Mouse (Mus musculus): ENCODE data around the gene Gm49380. TPM values are rescaled to one million over a fixed set of nuclear protein-coding genes. Genes with fewer than 3 reads are reported as not detected.
"Not testable (repeated sequence)": the region's sequence is repeated elsewhere in the genome, so short reads cannot be mapped to it uniquely, and the experiment has no call there.

Gm49380 gene
- polyA plus RNA-seq, 1 experiment from 2014 or later, result 0.75 TPM

GRCm38 (mm10) chr9:44116182-44116581 is 2.9 kb upstream of the Gm49380 start:
- WGBS, result 89% methylated on average over 4 of the region's 4 CpGs
- no peak for DNase-seq (ENCODE audit: low spot score)

GRCm38 (mm10) chr9:44115599-44115998 is 2.3 kb upstream of the Gm49380 start:
- Histone ChIP-seq H3K4me1 (replicated peaks) (peaks cover 12% of the 10 kb centered on the region), H3K4me3 (no peak overlapping the region), H3K27me3 (ENCODE audit: insufficient read depth, poor library complexity, severe bottlenecking) (no peaks in the 10 kb centered on the region), H3K36me3 (peaks cover 8% of the 10 kb centered on the region), H3K9me3 (no peaks in the 10 kb centered on the region), H3K27ac (no peak overlapping the region)
- 91% methylated on average over 9 of the region's 9 CpGs for whole genome bisulfite sequencing
- DNase-seq (ENCODE audit: low spot score), result no peak

More at GRCm38 (mm10) chr9:44116182-44116581, 2.9 kb upstream of the Gm49380 start:
- Histone ChIP-seq H3K36me3 (0 out of 2 replicates have a peak, but pooled peaks cover 4% of the 10 kb centered on the region), H3K27ac (no peak overlapping the region), H3K4me1 (replicated peaks) (peaks cover 9% of the 10 kb centered on the region), H3K27me3 (ENCODE audit: insufficient read depth, poor library complexity, severe bottlenecking) (no peaks in the 10 kb centered on the region), H3K9me3 (no peaks in the 10 kb centered on the region), H3K4me3 (no peak overlapping the region)

- Histone ChIP-seq H3K27me3 (ENCODE audit: insufficient read depth, poor library complexity, severe bottlenecking) (no peaks in the 10 kb centered on the region), H3K4me1 (replicated peaks) (peaks cover 24% of the 10 kb centered on the region), H3K36me3 (peaks cover 19% of the 10 kb centered on the region), H3K9me3 (no peaks in the 10 kb centered on the region), H3K4me3 (no peak overlapping the region), H3K27ac (peak overlapping the region; percentile 82; the same call in 1 of the 2 replicates)
- 89% methylated on average over 2 of the region's 2 CpGs for WGBS
- no peak for DNase-seq (ENCODE audit: low spot score)
These were observed 1.2 kb upstream of the Gm49380 start for GRCm38 (mm10) chr9:44114453-44114852.

- H3K4me1 ChIP-seq (replicated peaks), result peaks cover 49% of the 10 kb centered on the region
- not testable (repeated sequence) for H3K9me3 ChIP-seq; H3K27me3 ChIP-seq (ENCODE audit: insufficient read depth, poor library complexity, severe bottlenecking); DNase-seq (ENCODE audit: low spot score); H3K27ac ChIP-seq
- WGBS, result 72% methylated on average over 10 of the region's 12 CpGs
- peaks cover 41% of the 10 kb centered on the region for H3K36me3 ChIP-seq
- H3K4me3 ChIP-seq, result peak overlapping the region; percentile 71
These were observed 1.4 kb downstream of the Gm49380 start for GRCm38 (mm10) chr9:44111909-44112308.

- no peaks in the 10 kb centered on the region for H3K9me3 ChIP-seq
- peak overlapping the region; percentile 36 for H3K4me3 ChIP-seq
- peak; percentile 80 for DNase-seq (ENCODE audit: low spot score)
- H3K4me1 ChIP-seq (replicated peaks), result peaks cover 58% of the 10 kb centered on the region
- 0 out of 2 replicates have a peak overlapping the region, but pooled peaks have one; percentile 14 for H3K27ac ChIP-seq
- 39% methylated on average over 9 of the region's 9 CpGs for WGBS
- H3K36me3 ChIP-seq, result peaks cover 63% of the 10 kb centered on the region
- H3K27me3 ChIP-seq (ENCODE audit: insufficient read depth, poor library complexity, severe bottlenecking), result no peaks in the 10 kb centered on the region
These were observed 3.8 kb downstream of the Gm49380 start for GRCm38 (mm10) chr9:44109360-44110095.

- H3K27me3 ChIP-seq (ENCODE audit: insufficient read depth, poor library complexity, severe bottlenecking), result no peaks in the 10 kb centered on the region
- H3K27ac ChIP-seq, result peak overlapping the region; percentile 81
- H3K36me3 ChIP-seq, result peaks cover 71% of the 10 kb centered on the region
- H3K9me3 ChIP-seq, result no peaks in the 10 kb centered on the region
- DNase-seq (ENCODE audit: low spot score), result no peak
- 85% methylated on average over 31 of the region's 31 CpGs for WGBS
- H3K4me3 ChIP-seq, result peak overlapping the region; percentile 36
- peaks cover 59% of the 10 kb centered on the region for H3K4me1 ChIP-seq (replicated peaks)
These were observed 4.8 kb downstream of the Gm49380 start for GRCm38 (mm10) chr9:44108269-44109055.

- Histone ChIP-seq H3K9me3 (no peaks in the 10 kb centered on the region), H3K36me3 (peaks cover 77% of the 10 kb centered on the region), H3K4me1 (replicated peaks) (peaks cover 62% of the 10 kb centered on the region), H3K27ac (peak overlapping the region; percentile 81), H3K27me3 (ENCODE audit: insufficient read depth, poor library complexity, severe bottlenecking) (no peaks in the 10 kb centered on the region), H3K4me3 (peak overlapping the region; percentile 36)
- WGBS, result 36% methylated on average over 25 of the region's 25 CpGs
- peak; percentile 63 for DNase-seq (ENCODE audit: low spot score)
These were observed 5.6 kb downstream of the Gm49380 start for GRCm38 (mm10) chr9:44107557-44108179.

GRCm38 (mm10) chr9:44107110-44107509 is 6.2 kb downstream of the Gm49380 start, which contains the start of gene C1qtnf5:
Gene C1qtnf5 (plus strand): TSS chr9:44107245.
- H3K27ac ChIP-seq, result peak within 1 kb of the TSS; percentile 81
- no peaks in the 10 kb centered on the region for H3K27me3 ChIP-seq (ENCODE audit: insufficient read depth, poor library complexity, severe bottlenecking)
- peaks cover 82% of the 10 kb centered on the region for H3K36me3 ChIP-seq
- 44% methylated on average over 8 of the region's 8 CpGs for WGBS
- DNase-seq (ENCODE audit: low spot score), result no peak
- H3K9me3 ChIP-seq, result no peaks in the 10 kb centered on the region
- H3K4me1 ChIP-seq (replicated peaks), result peaks cover 64% of the 10 kb centered on the region
- peak within 1 kb of the TSS; percentile 36 for H3K4me3 ChIP-seq

GRCm38 (mm10) chr9:44106596-44106995 is 6.7 kb downstream of the Gm49380 start:
- peaks cover 81% of the 10 kb centered on the region for H3K36me3 ChIP-seq
- peak overlapping the region; percentile 36; the same call in 1 of the 2 replicates for H3K4me3 ChIP-seq
- peak overlapping the region; percentile 81 for H3K27ac ChIP-seq
- H3K9me3 ChIP-seq, result no peaks in the 10 kb centered on the region
- 70% methylated on average over 4 of the region's 4 CpGs for WGBS
- H3K4me1 ChIP-seq (replicated peaks), result peaks cover 64% of the 10 kb centered on the region
- no peaks in the 10 kb centered on the region for H3K27me3 ChIP-seq (ENCODE audit: insufficient read depth, poor library complexity, severe bottlenecking)
- no peak for DNase-seq (ENCODE audit: low spot score)

- no peak overlapping the region; the same call in 1 of the 2 replicates for H3K27ac ChIP-seq
- no peaks in the 10 kb centered on the region for H3K9me3 ChIP-seq
- H3K27me3 ChIP-seq (ENCODE audit: insufficient read depth, poor library complexity, severe bottlenecking), result no peaks in the 10 kb centered on the region
- WGBS, result 97% methylated on average over 7 of the region's 7 CpGs
- peaks cover 67% of the 10 kb centered on the region for H3K4me1 ChIP-seq (replicated peaks)
- H3K36me3 ChIP-seq, result peaks cover 83% of the 10 kb centered on the region
- no peak overlapping the region for H3K4me3 ChIP-seq
- DNase-seq (ENCODE audit: low spot score), result no peak
These were observed 7.1 kb downstream of the Gm49380 start for GRCm38 (mm10) chr9:44106182-44106581.

GRCm38 (mm10) chr9:44105781-44106180 is 7.5 kb downstream of the Gm49380 start:
- WGBS, result 91% methylated on average over 10 of the region's 10 CpGs
- Histone ChIP-seq H3K9me3 (no peaks in the 10 kb centered on the region), H3K4me3 (no peak overlapping the region), H3K36me3 (peaks cover 81% of the 10 kb centered on the region), H3K27ac (no peak overlapping the region), H3K4me1 (replicated peaks) (peaks cover 65% of the 10 kb centered on the region), H3K27me3 (ENCODE audit: insufficient read depth, poor library complexity, severe bottlenecking) (no peaks in the 10 kb centered on the region)
- no peak for DNase-seq (ENCODE audit: low spot score)

- no peak overlapping the region for H3K4me3 ChIP-seq
- H3K9me3 ChIP-seq, result no peaks in the 10 kb centered on the region
- no peak for DNase-seq (ENCODE audit: low spot score)
- peaks cover 56% of the 10 kb centered on the region for H3K4me1 ChIP-seq (replicated peaks)
- no peak overlapping the region for H3K27ac ChIP-seq
- H3K36me3 ChIP-seq, result peaks cover 72% of the 10 kb centered on the region
- WGBS, result 93% methylated on average over 7 of the region's 7 CpGs
- no peaks in the 10 kb centered on the region for H3K27me3 ChIP-seq (ENCODE audit: insufficient read depth, poor library complexity, severe bottlenecking)
These were observed 8.4 kb downstream of the Gm49380 start for GRCm38 (mm10) chr9:44104881-44105280.
